Mouse (Mus musculus): ENCODE data around the gene Agtr2. TPM values are rescaled to one million over a fixed set of nuclear protein-coding genes. Genes with fewer than 3 reads are reported as not detected.

Gene Agtr2
- under 1 TPM in 1 of 2 experiments, not detected in 1; 0.11 TPM for polyA plus RNA-seq (2012; fragmentation: generic; extraction: Trizol)

GRCm38 (mm10) chrX:21484414-21484813, at the start of gene Agtr2:
Gene Agtr2 (plus strand): TSS chrX:21484544.

Other genes with a start within 250 kb of the Agtr2 start
- gene Slc6a14, start 230.4 kb downstream of the Agtr2 start, polyA plus RNA-seq (2012; fragmentation: generic; extraction: Trizol): not detected

Measured in C3H10T1/2 (cell line).